Mouse (Mus musculus): ENCODE results near the gene Unc13a. TPM values are rescaled to one million over a fixed set of nuclear protein-coding genes. Genes with fewer than 3 reads are reported as not detected.
"Not testable (repeated sequence)": the region's sequence is repeated elsewhere in the genome, so short reads cannot be mapped to it uniquely, and the experiment has no call there.

Gene Unc13a
- polyA plus RNA-seq (2015; fragmentation: Nextera tagmentation; extraction: Ambion mirVana) = 23.3 and 23.6 TPM in 2 replicates

- peak; percentile 71 for ATAC-seq (replicated peaks)
- Histone ChIP-seq H3K27ac (replicated peaks) (peak within 1 kb of the TSS; percentile 90), H3K4me2 (replicated peaks) (peak within 1 kb of the TSS; percentile 95), H3K27me3 (peaks cover 10% of the 10 kb centered on the region), H3K9me3 (no peaks in the 10 kb centered on the region), H3K4me3 (peak within 1 kb of the TSS; percentile 71), H3K9ac (replicated peaks) (peak within 1 kb of the TSS; percentile 64), H3K4me1 (peaks cover 58% of the 10 kb centered on the region), H3K36me3 (no peaks in the 10 kb centered on the region)
- under 1% methylated on average over 42 of the region's 42 CpGs for WGBS
These were observed at the start of gene Unc13a for GRCm38 (mm10) chr8:71671549-71671965. TSS of gene Unc13a (minus strand) at chr8:71671757.

- peaks cover 62% of the 10 kb centered on the region for H3K4me1 ChIP-seq
- H3K9me3 ChIP-seq = no peaks in the 10 kb centered on the region
- WGBS = 13% methylated on average over 7 of the region's 7 CpGs
- no peaks in the 10 kb centered on the region for H3K27me3 ChIP-seq
- H3K27ac ChIP-seq (replicated peaks) = peak overlapping the region; percentile 86
- peaks cover 18% of the 10 kb centered on the region for H3K36me3 ChIP-seq
- H3K4me3 ChIP-seq = 0 out of 2 replicates have a peak overlapping the region, but pooled peaks have one; percentile 0
- peak; percentile 82 for ATAC-seq (replicated peaks)
- no peak overlapping the region for H3K9ac ChIP-seq (replicated peaks)
- peak overlapping the region; percentile 26 for H3K4me2 ChIP-seq (replicated peaks)
These were observed 48.4 kb upstream of the Unc13a start for GRCm38 (mm10) chr8:71719928-71720457.

DNA sequence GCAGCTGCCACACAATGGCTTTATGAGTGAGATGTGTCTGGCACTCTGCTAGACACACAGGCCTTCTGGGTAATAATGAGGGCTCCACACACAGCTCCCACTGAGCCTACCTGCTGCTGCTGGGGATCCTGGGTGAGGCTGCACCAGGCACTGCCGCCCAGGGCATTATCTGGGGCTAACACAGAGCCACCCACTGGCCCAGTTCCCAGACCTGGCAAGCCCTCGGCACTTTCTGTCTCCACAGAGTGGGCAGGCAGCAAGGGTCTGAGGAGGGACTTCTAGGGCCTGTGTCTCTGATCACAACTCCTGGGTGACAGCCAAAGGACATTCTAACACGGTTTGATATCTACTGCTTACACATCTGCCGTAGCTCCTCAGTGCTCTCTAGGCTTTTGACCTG lies 47.7 kb upstream of the Unc13a start:
- peaks cover 23% of the 10 kb centered on the region for H3K36me3 ChIP-seq
- ATAC-seq (replicated peaks) = peak; percentile 63
- H3K9me3 ChIP-seq = no peaks in the 10 kb centered on the region
- 0 out of 2 replicates have a peak overlapping the region, but pooled peaks have one; percentile 26 for H3K4me2 ChIP-seq (replicated peaks)
- peaks cover 54% of the 10 kb centered on the region for H3K4me1 ChIP-seq
- H3K9ac ChIP-seq (replicated peaks) = no peak overlapping the region
- no peak overlapping the region for H3K4me3 ChIP-seq
- WGBS = 24% methylated on average over 4 of the region's 4 CpGs
- peak overlapping the region; percentile 86 for H3K27ac ChIP-seq (replicated peaks)
- H3K27me3 ChIP-seq = no peaks in the 10 kb centered on the region

- Histone ChIP-seq H3K36me3 (peaks cover 25% of the 10 kb centered on the region), H3K4me3 (no peak overlapping the region), H3K9me3 (no peaks in the 10 kb centered on the region), H3K9ac (replicated peaks) (no peak overlapping the region), H3K4me1 (peaks cover 46% of the 10 kb centered on the region), H3K4me2 (replicated peaks) (no peak overlapping the region), H3K27me3 (no peaks in the 10 kb centered on the region), H3K27ac (replicated peaks) (peak overlapping the region; percentile 86)
- WGBS = 34% methylated on average over 3 of the region's 3 CpGs
- ATAC-seq (replicated peaks) = no peak
These were observed 46.7 kb upstream of the Unc13a start for GRCm38 (mm10) chr8:71718252-71718651.

DNA sequence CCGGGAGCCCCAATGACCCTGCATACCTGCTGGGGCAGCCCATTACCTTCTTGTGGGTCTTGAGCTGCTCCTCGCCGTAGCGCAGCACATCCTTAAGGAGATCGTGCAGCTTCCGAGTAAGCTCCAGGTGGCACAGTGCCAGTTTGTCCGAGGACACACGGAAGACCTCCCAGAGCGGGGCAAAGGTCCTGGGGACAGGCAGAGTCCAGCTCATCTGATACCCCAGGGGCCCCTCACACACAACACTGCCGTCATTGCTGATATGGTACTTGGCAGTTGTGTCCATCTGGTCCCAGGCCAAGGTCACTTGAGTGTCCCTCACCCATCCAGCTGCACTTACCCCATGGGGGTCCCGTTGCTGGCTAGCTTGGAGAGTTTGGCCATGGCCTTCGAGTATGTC lies 45.5 kb upstream of the Unc13a start:
- Histone ChIP-seq H3K4me1 (peaks cover 41% of the 10 kb centered on the region), H3K36me3 (peaks cover 31% of the 10 kb centered on the region), H3K27ac (replicated peaks) (no peak overlapping the region), H3K4me2 (replicated peaks) (no peak overlapping the region), H3K9ac (replicated peaks) (no peak overlapping the region), H3K9me3 (no peaks in the 10 kb centered on the region), H3K27me3 (no peaks in the 10 kb centered on the region), H3K4me3 (no peak overlapping the region)
- 90% methylated on average over 12 of the region's 12 CpGs for WGBS
- no peak for ATAC-seq (replicated peaks)

- no peak overlapping the region for H3K27ac ChIP-seq (replicated peaks)
- H3K9ac ChIP-seq (replicated peaks) = no peak overlapping the region
- no peak for ATAC-seq (replicated peaks)
- no peak overlapping the region for H3K4me2 ChIP-seq (replicated peaks)
- peaks cover 35% of the 10 kb centered on the region for H3K36me3 ChIP-seq
- H3K4me1 ChIP-seq = peaks cover 36% of the 10 kb centered on the region
- no peaks in the 10 kb centered on the region for H3K27me3 ChIP-seq
- no peaks in the 10 kb centered on the region for H3K9me3 ChIP-seq
- no peak overlapping the region for H3K4me3 ChIP-seq
- 89% methylated on average over 13 of the region's 13 CpGs for WGBS
These were observed 45.0 kb upstream of the Unc13a start for GRCm38 (mm10) chr8:71716561-71717053.

- Histone ChIP-seq H3K4me1 (peaks cover 25% of the 10 kb centered on the region), H3K4me2 (replicated peaks) (no peak overlapping the region), H3K36me3 (peaks cover 37% of the 10 kb centered on the region), H3K4me3 (no peak overlapping the region), H3K9ac (replicated peaks) (no peak overlapping the region), H3K27ac (replicated peaks) (no peak overlapping the region), H3K27me3 (no peaks in the 10 kb centered on the region), H3K9me3 (no peaks in the 10 kb centered on the region)
- 61% methylated on average over 8 of the region's 8 CpGs for WGBS
- ATAC-seq (replicated peaks) = no peak
These were observed 44.0 kb upstream of the Unc13a start for GRCm38 (mm10) chr8:71715531-71715930.

GRCm38 (mm10) chr8:71711574-71711973 lies 40.0 kb upstream of the Unc13a start:
- 90% methylated on average over 2 of the region's 2 CpGs for WGBS
- H3K9me3 ChIP-seq = no peaks in the 10 kb centered on the region
- no peak overlapping the region for H3K9ac ChIP-seq (replicated peaks)
- H3K4me2 ChIP-seq (replicated peaks) = no peak overlapping the region
- H3K36me3 ChIP-seq = peaks cover 31% of the 10 kb centered on the region
- no peak overlapping the region for H3K27ac ChIP-seq (replicated peaks)
- H3K27me3 ChIP-seq = peaks cover 18% of the 10 kb centered on the region; the same call in 1 of the 2 replicates
- no peak for ATAC-seq (replicated peaks)
- H3K4me1 ChIP-seq = peaks cover 5% of the 10 kb centered on the region
- H3K4me3 ChIP-seq = no peak overlapping the region

DNA sequence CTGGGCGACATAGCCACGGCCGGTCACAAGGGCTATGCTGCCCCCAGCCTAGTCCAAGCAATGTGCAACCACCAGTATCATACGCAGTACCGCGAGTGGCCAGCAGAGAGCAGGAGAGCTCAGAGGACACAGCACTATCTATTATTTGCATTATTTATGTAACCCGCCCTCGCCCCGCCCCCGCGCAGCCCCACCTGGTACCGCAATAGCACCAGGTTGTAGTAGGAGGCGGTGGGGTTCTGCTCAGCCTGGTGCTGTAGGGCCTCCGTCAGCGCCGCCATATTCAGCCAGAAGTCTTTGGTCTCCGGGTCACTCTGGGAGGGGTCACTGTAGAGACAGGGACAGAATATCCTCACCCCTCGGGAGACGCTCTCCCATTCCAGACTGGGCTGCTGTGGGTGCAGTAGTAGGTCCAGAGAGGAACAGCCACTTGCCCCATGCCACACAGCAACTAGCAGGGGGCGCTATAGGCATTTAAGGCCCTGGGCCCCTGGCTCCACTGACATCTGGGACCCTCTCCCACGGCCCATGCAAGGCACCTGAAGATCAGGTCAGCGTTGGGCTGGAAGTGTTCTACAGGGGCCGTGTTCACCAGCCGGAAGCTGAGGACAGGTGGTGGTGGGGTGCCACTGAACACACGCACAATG lies 38.4 kb upstream of the Unc13a start:
- Histone ChIP-seq H3K4me1 (peaks cover 5% of the 10 kb centered on the region), H3K9me3 (no peaks in the 10 kb centered on the region), H3K9ac (replicated peaks) (no peak overlapping the region), H3K4me3 (peak overlapping the region; percentile 6; the same call in 1 of the 2 replicates), H3K27ac (replicated peaks) (no peak overlapping the region), H3K4me2 (replicated peaks) (peak overlapping the region; percentile 26), H3K27me3 (peaks cover 22% of the 10 kb centered on the region; the same call in 1 of the 2 replicates), H3K36me3 (peaks cover 21% of the 10 kb centered on the region)
- ATAC-seq (replicated peaks) = peak; percentile 74
- 21% methylated on average over 25 of the region's 25 CpGs for WGBS

DNA sequence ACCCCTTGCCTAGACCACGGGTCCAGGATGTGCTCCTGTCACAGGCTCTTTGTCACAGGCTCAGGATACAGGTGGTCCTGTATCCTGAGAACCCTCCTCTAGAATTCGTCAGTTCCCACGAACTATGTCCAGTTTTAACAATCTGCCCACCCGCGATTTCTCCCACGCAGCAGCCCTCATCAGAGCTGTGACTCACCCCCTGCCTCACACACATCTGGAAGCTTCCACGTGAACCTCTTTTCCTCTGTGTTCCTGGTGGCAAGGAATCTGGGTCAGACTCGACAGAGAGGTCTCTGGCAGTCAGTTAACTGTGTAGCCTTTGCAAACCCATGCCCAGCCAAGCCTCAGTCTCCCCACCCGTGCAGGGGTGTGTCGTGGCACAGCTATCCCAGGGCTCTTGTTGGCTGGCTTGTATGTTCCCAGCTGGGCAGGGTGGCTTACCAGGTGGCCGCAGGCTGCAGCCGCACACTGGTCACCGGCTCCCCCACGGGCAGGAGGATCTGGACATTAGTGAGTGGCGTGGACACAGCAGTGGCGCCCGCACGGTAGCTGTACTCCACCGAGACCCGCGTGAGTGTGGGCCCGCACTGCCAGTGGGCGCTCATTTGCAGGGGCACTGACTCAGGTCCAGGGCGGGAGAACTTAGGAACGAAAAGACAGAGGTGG lies 37.7 kb upstream of the Unc13a start:
- peak overlapping the region; percentile 26; the same call in 1 of the 2 replicates for H3K4me2 ChIP-seq (replicated peaks)
- no peaks in the 10 kb centered on the region for H3K9me3 ChIP-seq
- H3K27ac ChIP-seq (replicated peaks) = no peak overlapping the region
- no peak overlapping the region for H3K4me3 ChIP-seq
- H3K9ac ChIP-seq (replicated peaks) = no peak overlapping the region
- H3K27me3 ChIP-seq = peaks cover 24% of the 10 kb centered on the region; the same call in 1 of the 2 replicates
- peaks cover 5% of the 10 kb centered on the region for H3K4me1 ChIP-seq
- ATAC-seq (replicated peaks) = no peak
- WGBS = 39% methylated on average over 25 of the region's 25 CpGs
- peaks cover 18% of the 10 kb centered on the region for H3K36me3 ChIP-seq

GRCm38 (mm10) chr8:71707874-71708273 lies 36.3 kb upstream of the Unc13a start:
- no peak for ATAC-seq (replicated peaks)

DNA sequence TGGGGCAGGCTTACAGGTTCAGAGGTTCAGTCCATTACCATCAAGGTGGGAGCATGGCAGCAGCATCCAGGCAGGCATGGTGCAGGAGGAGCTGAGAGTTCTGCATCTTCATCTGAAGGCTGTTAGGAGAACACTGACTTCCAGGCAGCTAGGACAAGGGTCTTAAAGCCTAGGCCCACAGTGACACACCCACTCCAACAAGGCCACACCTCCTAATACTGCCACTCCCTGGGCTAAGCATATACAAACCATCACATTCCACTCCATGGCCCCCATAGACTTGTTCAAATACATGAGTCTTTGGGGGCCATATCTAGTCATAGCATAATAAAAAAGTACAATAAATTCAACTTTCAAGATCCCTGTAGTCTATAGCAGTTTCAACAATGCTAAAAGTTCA lies 31.8 kb upstream of the Unc13a start:
- H3K27me3 ChIP-seq = peaks cover 64% of the 10 kb centered on the region
- H3K4me1 ChIP-seq = not testable (repeated sequence)

More at GRCm38 (mm10) chr8:71707874-71708273, 36.3 kb upstream of the Unc13a start:
- no peak overlapping the region for H3K9ac ChIP-seq (replicated peaks)
- H3K27me3 ChIP-seq = peaks cover 31% of the 10 kb centered on the region
- H3K4me1 ChIP-seq = peaks cover 5% of the 10 kb centered on the region
- H3K4me3 ChIP-seq = no peak overlapping the region
- H3K9me3 ChIP-seq = no peaks in the 10 kb centered on the region
- no peak overlapping the region for H3K27ac ChIP-seq (replicated peaks)
- H3K4me2 ChIP-seq (replicated peaks) = no peak overlapping the region
- 38% methylated on average over 8 of the region's 8 CpGs for WGBS
- H3K36me3 ChIP-seq = peaks cover 14% of the 10 kb centered on the region

More for the DNA sequence above, 31.8 kb upstream of the Unc13a start:
- not testable (repeated sequence) for H3K9me3 ChIP-seq; H3K27ac ChIP-seq (replicated peaks); ATAC-seq (replicated peaks); H3K4me2 ChIP-seq (replicated peaks); H3K4me3 ChIP-seq; H3K36me3 ChIP-seq; H3K9ac ChIP-seq (replicated peaks)

All from forebrain, embryonic 15.5 days (tissue).